ENCODE assay signal across 13 mouse cellular contexts in genomic region chr9:63985125-63985524, GRCm38 (mm10). TPM values are rescaled to one million over a fixed set of nuclear protein-coding genes. Genes with fewer than 3 reads are reported as not detected.
DNase-seq lines count a peak whose midpoint lies in the region; ATAC-seq lines count a peak whose summit lies in the region.
"Had no signal": no experiment of that assay in that cellular context is flagged by ENCODE, and none has a peak within 500 bp of the region (broad histone marks: within the 10 kb centered on the region; RNA-seq: fewer than 3 reads in every experiment).

No protein-coding gene starts in this region.

- no peaks in the 10 kb centered on the region for H3K9me3 ChIP-seq in heart, embryonic 10.5 days
- no peaks in the 10 kb centered on the region for H3K9me3 ChIP-seq in kidney, embryonic 16.5 days (ENCODE audit: low read length)
- no peaks in the 10 kb centered on the region for H3K9me3 ChIP-seq in embryonic facial prominence, embryonic 15.5 days (replicated peaks)
- H3K9me3 ChIP-seq in liver, embryonic 16.5 days (replicated peaks; ENCODE audit: control insufficient read depth, low read length) = no peaks in the 10 kb centered on the region
- H3K9me3 ChIP-seq: hindbrain, embryonic 13.5 days had no signal

- H3K4me2 ChIP-seq in kidney, embryonic 16.5 days (replicated peaks; ENCODE audit: low read depth, low read length) = no peak overlapping the region
- H3K4me2 ChIP-seq in embryonic facial prominence, embryonic 15.5 days (replicated peaks) = no peak overlapping the region
- H3K4me2 ChIP-seq in liver, embryonic 16.5 days (ENCODE audit: low read depth, low read length) = no peak overlapping the region
- H3K4me2 ChIP-seq: hindbrain, embryonic 13.5 days had no signal

- intact Hi-C loops in heart, postnatal 14 days (cut with DNase I) = no loop called here
- intact Hi-C loops in left cerebral cortex, postnatal 10 days (cut with DNase I) = no loop called here

- no peak overlapping the region for H3K4me3 ChIP-seq in heart, embryonic 10.5 days
- no peak overlapping the region for H3K4me3 ChIP-seq in kidney, embryonic 16.5 days (ENCODE audit: low read length)
- H3K4me3 ChIP-seq in embryonic facial prominence, embryonic 15.5 days (replicated peaks) = no peak overlapping the region
- no peak overlapping the region for H3K4me3 ChIP-seq in liver, embryonic 16.5 days (ENCODE audit: low read depth, low read length)
- H3K4me3 ChIP-seq: hindbrain, embryonic 13.5 days had no signal

- no peaks in the 10 kb centered on the region for H3K27me3 ChIP-seq in heart, embryonic 10.5 days (ENCODE audit: insufficient read depth, poor library complexity, severe bottlenecking)
- H3K27me3 ChIP-seq in kidney, embryonic 16.5 days (ENCODE audit: insufficient read depth, low read length) = no peaks in the 10 kb centered on the region
- no peaks in the 10 kb centered on the region for H3K27me3 ChIP-seq in embryonic facial prominence, embryonic 15.5 days
- H3K27me3 ChIP-seq in liver, embryonic 16.5 days (ENCODE audit: control insufficient read depth, insufficient read depth, low read depth, low read length) = no peaks in the 10 kb centered on the region
- H3K27me3 ChIP-seq: hindbrain, embryonic 13.5 days had no signal

- peaks cover 63% of the 10 kb centered on the region for H3K36me3 ChIP-seq in heart, embryonic 10.5 days
- H3K36me3 ChIP-seq in kidney, embryonic 16.5 days (ENCODE audit: insufficient read depth, low read length) = no peaks in the 10 kb centered on the region; the same call in 1 of the 2 replicates
- H3K36me3 ChIP-seq in embryonic facial prominence, embryonic 15.5 days = peaks cover 5% of the 10 kb centered on the region; the same call in 1 of the 2 replicates
- no peaks in the 10 kb centered on the region for H3K36me3 ChIP-seq in liver, embryonic 16.5 days (ENCODE audit: control insufficient read depth, insufficient read depth)
- H3K36me3 ChIP-seq: hindbrain, embryonic 13.5 days had no signal

- WGBS in heart, embryonic 10.5 days = 74% methylated on average over 6 of the region's 6 CpGs
- 44% methylated on average over 6 of the region's 6 CpGs for WGBS in kidney, embryonic 16.5 days
- WGBS in embryonic facial prominence, embryonic 15.5 days = 48% methylated on average over 6 of the region's 6 CpGs
- WGBS in liver, embryonic 16.5 days (ENCODE audit: insufficient replicate concordance) = 48% methylated on average over 6 of the region's 6 CpGs

- H3K4me1 ChIP-seq in heart, embryonic 10.5 days = peaks cover 98% of the 10 kb centered on the region
- peaks cover 56% of the 10 kb centered on the region for H3K4me1 ChIP-seq in kidney, embryonic 16.5 days (ENCODE audit: insufficient read depth, low read length)
- H3K4me1 ChIP-seq in embryonic facial prominence, embryonic 15.5 days = peaks cover 85% of the 10 kb centered on the region
- peaks cover 24% of the 10 kb centered on the region for H3K4me1 ChIP-seq in liver, embryonic 16.5 days (ENCODE audit: control insufficient read depth, low read depth, low read length)

- H3K9ac ChIP-seq in kidney, embryonic 16.5 days (replicated peaks; ENCODE audit: low read length) = no peak overlapping the region
- H3K9ac ChIP-seq in embryonic facial prominence, embryonic 15.5 days = no peak overlapping the region
- no peak overlapping the region for H3K9ac ChIP-seq in liver, embryonic 16.5 days (ENCODE audit: low read depth, low read length)
- H3K9ac ChIP-seq: hindbrain, embryonic 13.5 days had no signal

- ATAC-seq in kidney, embryonic 16.5 days (ENCODE audit: low FRiP score, low TSS enrichment) = no peak
- no peak for ATAC-seq in embryonic facial prominence, embryonic 15.5 days (ENCODE audit: insufficient number of reproducible peaks, low FRiP score, low TSS enrichment, low read depth)
- ATAC-seq in liver, embryonic 16.5 days (ENCODE audit: low read depth) = no peak
- ATAC-seq: midbrain, embryonic 16.5 days had no signal

- peak overlapping the region; percentile 57 for H3K27ac ChIP-seq in heart, embryonic 10.5 days
- peak overlapping the region; percentile 71 for H3K27ac ChIP-seq in kidney, embryonic 16.5 days (ENCODE audit: low read length)
- H3K27ac ChIP-seq in embryonic facial prominence, embryonic 15.5 days (replicated peaks) = peak overlapping the region; percentile 68; the same call in 1 of the 2 replicates
- H3K27ac ChIP-seq in liver, embryonic 16.5 days (ENCODE audit: low read length) = peak overlapping the region; percentile 39; the same call in 1 of the 2 replicates
- H3K27ac ChIP-seq: hindbrain, embryonic 13.5 days had no signal

- no peak for DNase-seq in heart, embryonic 10.5 days (ENCODE audit: low spot score)
- no peak for DNase-seq in heart, postnatal 14 days
- DNase-seq in kidney, postnatal 14 days = no peak
- DNase-seq in left cerebral cortex, postnatal 10 days (ENCODE audit: extremely low spot score in 1 of 2, low spot score in 2 of 2) = no peak
- no peak for DNase-seq in right cerebral cortex, adult 2 months (ENCODE audit: low spot score in 2 of 2)
- DNase-seq: cerebellum, adult 9-11 months; lung, postnatal 4 days; thymus, postnatal 14 days had no signal

RNA-seq across cellular contexts. Expression of gene Smad6, which starts 36.7 kb away (rescaled TPM):
- 29.4 and 47.2 TPM in 2 replicates for polyA plus RNA-seq in heart, embryonic 10.5 days (2016; fragmentation: Nextera tagmentation; extraction: Ambion mirVana)
- 10 to 100 TPM; 13.6 to 15.5 TPM for total RNA-seq in heart, postnatal 14 days (2021)
- polyA plus RNA-seq in kidney, embryonic 16.5 days (2015; fragmentation: Nextera tagmentation; extraction: Ambion mirVana) = 8.1 and 8.4 TPM in 2 replicates
- polyA plus RNA-seq in embryonic facial prominence, embryonic 15.5 days (2015; fragmentation: Nextera tagmentation; extraction: Ambion mirVana) = 12.8 and 15.5 TPM in 2 replicates
- 1.3 and 1.9 TPM in 2 replicates for polyA plus RNA-seq in liver, embryonic 16.5 days (2015; fragmentation: Nextera tagmentation; extraction: Ambion mirVana)
- total RNA-seq in left cerebral cortex, postnatal 10 days (2021) = 1 to 10 TPM; 1.6 to 2.0 TPM
